Mouse (Mus musculus) thymus, postnatal 25 days (tissue): ENCODE results near the gene Gm20458.

Experiments used
- DNase-seq: peaks from one replicate; pipeline ENCODE4 v3.0.0; 2022

Gene Gm20458

DNA sequence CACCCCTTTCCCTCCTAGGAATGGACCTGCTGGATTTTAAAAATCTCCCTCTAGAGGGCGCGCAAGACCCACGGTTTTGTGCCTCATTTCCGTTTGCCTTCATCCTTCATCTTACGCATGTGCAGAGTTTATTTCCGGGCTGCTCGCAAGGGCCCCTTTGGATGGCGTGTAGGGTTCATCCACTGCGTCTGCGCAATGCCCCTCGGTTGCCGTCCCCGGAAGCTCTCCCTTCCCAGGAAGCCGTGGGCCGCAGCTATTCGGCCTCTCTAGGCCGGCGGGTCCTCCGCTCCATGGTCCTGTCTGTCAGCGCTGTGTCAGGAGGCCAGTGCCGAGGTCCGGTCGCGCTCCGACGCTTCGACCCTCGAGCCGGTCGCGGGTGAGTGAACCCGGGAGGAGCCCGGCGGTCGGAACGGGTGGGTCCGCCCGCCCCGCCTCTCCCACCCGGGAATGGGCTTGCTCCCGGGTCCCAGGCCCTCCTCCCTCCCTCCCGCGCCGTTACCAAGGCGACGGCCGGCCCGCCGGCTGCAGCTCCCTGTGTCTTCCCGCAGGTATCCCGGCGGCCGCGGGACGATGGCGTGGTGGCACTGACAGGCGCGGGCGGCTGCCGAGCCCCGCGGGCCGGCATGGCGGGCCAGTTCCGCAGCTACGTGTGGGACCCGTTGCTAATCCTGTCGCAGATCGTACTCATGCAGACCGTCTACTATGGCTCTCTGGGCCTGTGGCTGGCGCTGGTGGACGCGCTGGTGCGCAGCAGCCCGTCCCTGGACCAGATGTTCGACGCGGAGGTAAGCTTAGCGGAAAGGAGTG lies at the start of gene Gm20458:
TSS of gene Gm20458 (plus strand) at position 223 of the 807 bp plus-strand sequence.
- peak; percentile 94 for DNase-seq

DNA sequence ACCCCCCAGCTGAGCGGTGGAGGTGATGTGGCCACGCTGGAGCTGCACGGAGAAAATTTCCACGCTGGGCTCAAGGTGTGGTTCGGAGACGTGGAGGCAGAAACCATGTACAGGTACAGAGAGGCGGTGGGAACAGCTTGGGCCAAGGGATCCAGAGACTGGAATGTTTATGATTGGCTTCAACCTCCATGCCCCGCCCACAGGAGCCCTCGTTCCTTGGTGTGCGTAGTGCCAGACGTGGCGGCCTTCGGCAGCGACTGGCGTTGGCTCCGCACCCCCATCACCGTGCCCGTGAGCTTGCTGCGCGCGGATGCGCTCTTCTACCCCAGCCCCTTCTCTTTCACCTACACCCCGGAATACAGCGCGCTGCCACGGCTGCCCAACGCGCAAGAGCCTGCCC lies 46.6 kb upstream of the Gm20458 start:
- no peak for DNase-seq

DNA sequence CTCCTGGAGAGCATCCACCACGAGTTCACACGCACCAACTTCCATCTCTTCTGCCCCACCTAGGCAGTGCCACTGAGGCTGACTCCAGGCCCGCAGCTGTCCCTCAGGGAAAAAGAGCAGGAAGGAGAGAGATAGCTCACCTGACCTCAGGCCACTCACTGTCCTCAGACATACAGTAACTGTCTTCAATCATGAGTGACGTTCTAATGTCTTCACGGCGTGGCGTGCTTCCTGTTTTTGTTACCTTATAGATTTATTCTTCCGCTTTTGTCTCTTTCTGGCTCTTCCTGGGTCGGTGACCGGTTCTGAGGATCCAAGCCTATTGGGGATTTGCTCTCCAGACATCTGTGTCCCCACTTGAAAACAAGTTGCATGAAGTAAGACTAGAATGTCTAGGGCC lies 46.2 kb upstream of the Gm20458 start:
- no peak for DNase-seq

- peak; percentile 22 for DNase-seq
Observed at GRCm38 (mm10) chr2:164417198-164417597, 43.6 kb upstream of the Gm20458 start.

DNA sequence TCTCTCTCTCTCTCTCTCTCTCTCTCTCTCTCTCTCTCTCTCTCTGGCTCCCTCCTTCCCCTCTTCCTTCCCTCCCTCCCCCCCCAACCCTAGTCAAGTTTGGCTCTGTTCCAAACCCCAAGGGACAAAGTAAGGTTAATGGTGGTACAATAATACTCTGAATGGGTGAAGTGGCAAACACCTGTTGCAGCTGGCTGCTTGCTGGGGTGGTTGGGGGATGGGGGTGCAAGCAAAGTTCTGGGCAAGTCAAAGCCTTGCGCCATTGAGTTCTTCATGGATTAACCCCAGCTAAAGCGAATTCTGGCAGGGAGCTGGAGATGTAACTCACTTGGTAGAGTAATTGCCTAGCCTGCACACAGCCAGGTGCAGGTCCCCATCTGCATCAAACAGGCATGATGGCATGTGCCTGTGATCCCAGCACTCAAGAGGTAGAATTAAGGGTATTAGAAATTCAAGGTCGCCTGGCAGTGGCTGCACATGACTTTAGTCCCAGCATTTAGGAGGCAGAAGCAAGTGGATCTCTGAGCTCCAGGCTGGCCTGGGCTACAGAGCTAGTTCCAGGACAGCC lies 42.4 kb upstream of the Gm20458 start:
- DNase-seq: no peak

GRCm38 (mm10) chr2:164419489-164419888 lies 41.3 kb upstream of the Gm20458 start:
- DNase-seq: no peak

DNA sequence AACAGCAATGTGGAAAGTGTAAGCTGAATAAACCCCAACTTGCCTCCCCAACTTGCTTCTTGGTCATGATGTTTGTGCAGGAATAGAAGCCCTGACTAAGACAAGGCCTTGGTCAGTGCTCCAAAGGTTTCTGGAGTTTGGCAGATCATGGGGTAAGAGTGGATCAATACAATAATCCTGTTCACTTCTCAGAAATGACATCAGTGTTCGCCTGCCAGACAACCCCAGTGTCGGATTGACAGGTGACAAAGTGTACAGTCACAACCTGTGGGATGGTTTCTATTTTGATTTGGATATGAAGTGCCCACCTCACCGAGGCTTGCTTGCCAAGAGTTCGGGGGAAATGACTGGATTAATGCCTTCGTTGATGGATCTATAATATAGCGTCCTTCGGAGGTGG lies 39.5 kb upstream of the Gm20458 start:
- no peak for DNase-seq

DNA sequence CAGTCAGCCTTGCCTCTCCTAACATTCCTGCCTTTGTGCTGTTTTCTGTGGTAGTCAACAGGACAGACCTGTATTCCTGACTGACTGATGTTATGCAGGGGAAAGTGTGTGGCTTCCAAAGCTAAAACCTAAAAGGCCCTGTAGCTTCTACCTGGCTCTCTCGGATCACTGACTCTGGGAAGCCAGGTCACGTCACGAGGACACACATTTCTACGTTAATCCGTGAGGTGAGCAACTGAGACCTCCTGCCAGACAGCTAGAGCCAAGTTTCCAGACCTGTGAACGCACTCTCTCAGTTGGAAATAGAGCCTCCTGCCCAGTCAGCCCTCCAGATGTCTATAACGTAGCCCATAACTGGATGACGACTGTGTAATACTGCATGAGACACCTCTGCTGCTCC lies 38.8 kb upstream of the Gm20458 start:
- DNase-seq: no peak

DNA sequence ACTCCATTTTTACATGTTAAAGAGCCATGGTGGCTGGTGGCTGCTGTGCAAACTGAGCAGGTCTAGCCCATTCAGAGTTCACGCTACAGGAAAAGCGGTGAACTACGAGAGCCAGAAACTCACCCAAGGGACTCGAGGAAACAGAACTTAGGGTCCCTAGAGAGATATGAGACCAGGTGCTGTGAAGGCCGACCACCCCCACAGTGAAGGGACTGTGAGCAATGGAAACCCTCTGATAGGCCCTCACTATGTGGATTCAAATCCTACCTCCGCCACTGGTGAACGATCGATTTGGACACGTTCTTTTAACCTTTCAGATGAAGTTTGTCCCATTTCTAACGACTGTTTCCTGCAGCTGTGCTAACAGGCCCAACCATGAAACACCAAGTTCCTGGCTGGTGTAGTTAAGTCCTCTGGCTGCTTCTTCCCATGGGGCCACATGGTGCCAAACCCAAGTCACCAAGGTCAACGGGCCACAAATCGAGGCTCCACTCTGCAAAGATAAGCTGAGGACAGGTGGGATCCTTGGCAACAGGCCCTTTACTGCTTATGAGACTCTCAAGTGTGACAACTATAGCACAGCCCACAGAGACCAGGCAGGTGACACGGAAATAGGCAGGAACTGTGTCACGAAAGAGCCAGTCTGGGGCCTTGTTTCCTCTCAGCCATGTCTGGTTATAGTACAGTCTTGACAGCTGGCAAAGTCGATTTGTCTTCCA lies 37.9 kb upstream of the Gm20458 start:
- DNase-seq: no peak

- no peak for DNase-seq
Observed at GRCm38 (mm10) chr2:164423464-164423863, 37.3 kb upstream of the Gm20458 start.

DNA sequence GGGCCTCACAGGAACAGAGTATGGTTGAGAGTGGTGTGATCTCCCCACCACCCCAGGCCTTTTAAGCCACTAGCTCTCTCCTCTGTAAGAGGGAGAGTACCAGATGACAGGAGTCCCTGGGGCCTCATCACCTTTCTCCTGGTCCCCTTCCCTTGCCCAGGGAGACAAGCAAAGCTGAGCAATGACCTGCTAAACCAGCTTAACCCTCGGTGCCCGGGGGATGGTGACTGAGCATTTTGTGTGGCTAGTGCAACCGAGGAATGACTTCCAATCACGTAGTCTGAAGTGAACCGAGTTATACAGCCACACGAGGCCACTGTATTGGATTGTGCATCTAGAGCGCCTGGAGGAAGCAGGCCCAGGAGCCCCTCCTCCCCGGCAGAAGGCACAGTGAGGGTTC lies 36.4 kb upstream of the Gm20458 start:
- DNase-seq: no peak

DNA sequence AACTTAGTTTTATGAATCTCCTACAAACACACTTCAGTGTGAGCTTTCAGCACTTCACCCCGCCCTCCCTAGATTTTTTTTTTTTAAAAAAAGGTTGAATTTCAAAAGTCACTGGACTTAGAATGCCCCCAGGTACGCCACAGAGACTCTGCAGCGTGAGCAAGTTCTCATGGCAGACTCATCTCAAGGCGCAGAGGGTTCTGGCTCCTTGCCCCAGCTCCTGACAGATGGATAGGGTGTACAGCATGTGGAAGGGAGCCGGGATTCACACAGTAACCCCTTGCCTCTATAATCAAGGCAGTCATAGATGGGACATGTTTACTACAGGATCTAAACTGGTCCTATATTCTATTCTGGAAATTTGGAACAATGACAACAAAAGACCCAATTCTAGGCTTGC lies 35.4 kb upstream of the Gm20458 start:
- no peak for DNase-seq

- DNase-seq: no peak
Observed at GRCm38 (mm10) chr2:164426121-164426520, 34.6 kb upstream of the Gm20458 start.

- DNase-seq: no peak
Observed at GRCm38 (mm10) chr2:164426952-164427351, 33.8 kb upstream of the Gm20458 start.

DNA sequence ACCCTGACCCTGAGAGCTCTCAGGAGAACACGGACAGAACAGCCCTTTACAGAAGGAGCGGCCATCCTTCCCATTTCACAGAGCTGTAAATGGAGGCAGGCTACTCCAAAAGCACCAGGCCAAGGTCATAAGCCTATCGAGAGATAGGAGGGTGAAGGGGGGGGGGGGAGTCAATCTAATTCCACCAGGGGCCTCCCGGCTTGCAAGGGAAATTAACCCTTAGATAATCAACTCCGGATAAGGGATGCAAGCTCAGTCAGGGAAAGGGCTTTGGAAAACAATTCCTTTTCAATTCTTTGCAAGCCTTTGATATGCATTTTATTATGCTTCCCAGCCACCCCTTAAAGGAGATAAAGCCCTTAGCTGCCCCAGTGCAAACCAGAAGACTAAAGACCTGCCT lies 32.3 kb upstream of the Gm20458 start:
- DNase-seq: no peak

- DNase-seq: no peak
Observed at GRCm38 (mm10) chr2:164429881-164430615, 30.7 kb upstream of the Gm20458 start.

- DNase-seq: no peak
Observed at GRCm38 (mm10) chr2:164430697-164431096, 30.1 kb upstream of the Gm20458 start.

- no peak for DNase-seq
Observed at GRCm38 (mm10) chr2:164431676-164432465, 28.9 kb upstream of the Gm20458 start.

DNA sequence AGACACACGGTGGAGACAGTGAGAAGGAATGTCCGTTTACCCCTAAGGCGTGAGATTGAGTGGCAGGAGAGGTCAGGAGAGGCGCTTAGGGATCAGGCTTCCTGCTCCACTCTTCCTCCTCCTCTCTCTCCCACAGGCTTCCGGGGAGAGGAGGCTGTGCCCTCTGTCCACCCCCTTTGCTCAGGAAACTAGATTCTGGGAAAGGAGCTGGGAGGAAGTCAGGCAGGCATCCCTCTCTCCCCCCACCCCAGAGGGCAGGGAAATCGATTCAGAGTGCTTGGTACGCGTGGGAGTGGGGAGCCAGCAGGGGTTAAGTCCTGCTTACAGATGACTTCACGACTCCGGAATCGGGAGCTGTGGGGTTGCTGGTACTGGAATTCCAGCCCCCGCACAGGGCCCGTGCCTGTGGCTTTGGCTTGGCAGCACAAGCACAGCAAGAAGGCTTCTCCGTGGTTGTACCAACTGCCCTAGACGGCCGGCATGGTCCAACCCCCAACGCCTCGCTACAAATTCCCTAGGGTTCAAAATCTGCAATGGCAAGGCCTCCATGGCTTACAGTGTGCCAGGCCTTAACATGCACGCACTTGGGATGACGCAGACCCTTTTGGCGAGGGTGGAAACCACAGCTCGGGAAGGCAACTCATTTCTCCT lies 28.1 kb upstream of the Gm20458 start:
- DNase-seq: no peak

DNA sequence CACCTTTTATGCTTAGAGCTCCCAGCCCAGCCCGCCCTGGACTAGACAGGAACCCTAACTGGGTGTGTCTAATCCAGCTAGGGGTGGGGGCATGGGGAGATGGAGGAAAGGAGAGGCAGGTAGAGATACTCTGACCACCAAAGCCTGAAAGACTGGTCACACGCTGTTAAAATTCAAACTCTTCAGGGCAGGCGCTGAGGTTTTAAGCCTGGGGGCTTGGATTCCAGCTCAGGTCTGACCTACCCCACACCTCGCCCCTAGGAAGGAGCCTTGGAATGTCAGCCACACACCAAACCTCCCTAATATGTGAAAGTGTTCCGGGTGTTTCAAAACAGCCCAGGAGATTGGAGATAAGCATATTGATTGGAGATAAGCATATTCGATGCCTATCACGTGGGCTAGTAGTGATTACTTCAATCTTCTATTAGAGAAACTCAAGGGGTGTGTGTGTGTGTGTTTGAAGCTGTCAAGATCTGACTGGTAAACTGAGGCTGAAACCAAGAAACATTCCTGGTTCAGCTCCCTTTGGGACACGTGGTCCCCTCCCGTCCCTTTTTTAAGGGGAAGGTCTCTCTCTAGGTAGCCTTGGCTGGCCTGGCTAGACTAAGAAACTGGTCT lies 27.4 kb upstream of the Gm20458 start:
- no peak for DNase-seq

DNA sequence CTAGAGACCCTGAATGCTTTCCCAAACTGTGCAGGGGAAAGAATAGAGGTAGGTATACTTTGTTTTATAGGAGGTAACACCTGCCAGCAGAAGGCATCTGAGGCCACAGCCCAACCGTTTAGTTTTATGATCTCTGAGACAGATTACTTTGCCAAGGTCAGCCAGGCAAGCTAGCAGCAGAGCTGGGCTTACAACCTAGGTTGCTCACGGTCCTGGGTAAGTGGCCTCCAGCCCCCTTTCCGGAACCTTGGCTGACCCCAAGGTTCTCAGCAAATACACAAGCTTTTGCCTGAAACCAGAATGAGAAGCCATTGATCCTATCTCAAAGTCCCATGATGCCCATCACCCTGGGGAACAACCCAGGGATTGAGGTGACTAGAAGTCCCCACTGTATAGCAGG lies 26.1 kb upstream of the Gm20458 start:
- DNase-seq: no peak
